Mouse (Mus musculus) heart, adult 2 months (tissue): ENCODE measurements around the gene Elovl6. TPM values are rescaled to one million over a fixed set of nuclear protein-coding genes. Genes with fewer than 3 reads are reported as not detected.

ENCODE experiments used
- DNase-seq, 2 experiments: peaks; one replicate each; pipeline ENCODE4 v3.0.0; 2021
- H3K27ac ChIP-seq: fragments of 200-600 bp; 2 replicates; pipeline ENCODE4 v1.8.1; 2022
- H3K27me3 ChIP-seq: fragments of 200-500 bp; 2 replicates; pipeline ENCODE4 v1.6.1; 2012; ENCODE audit warnings: mild to moderate bottlenecking, low read length, inconsistent platforms, mixed read lengths; ENCODE audit not compliant: control insufficient read depth, insufficient read depth
- H3K36me3 ChIP-seq: fragments of 200-500 bp; 2 replicates; pipeline ENCODE4 v1.6.1; 2012; ENCODE audit warnings: low read length, inconsistent platforms; ENCODE audit not compliant: control insufficient read depth, insufficient read depth
- H3K4me1 ChIP-seq: fragments of 200-500 bp; 2 replicates; pipeline ENCODE4 v1.6.1; 2011; ENCODE audit warnings: low read length; ENCODE audit not compliant: control insufficient read depth, insufficient read depth
- H3K4me3 ChIP-seq: fragments of 200-600 bp; 2 replicates; pipeline ENCODE4 v1.8.1; 2022
- H3K79me2 ChIP-seq: fragments of 200-500 bp; replicated peaks from 2 replicates; pipeline ENCODE4 v1.6.1; 2012; ENCODE audit warnings: mild to moderate bottlenecking, inconsistent platforms, low read length, moderate library complexity, mixed read lengths; ENCODE audit not compliant: control insufficient read depth, insufficient read depth
- H3K9ac ChIP-seq: fragments of 200-500 bp; 2 replicates; pipeline ENCODE4 v1.6.1; 2012; ENCODE audit warnings: low read depth, mild to moderate bottlenecking, control low read depth, inconsistent platforms, low read length, mixed read lengths
- CTCF ChIP-seq: fragments of 200-600 bp; IDR thresholded peaks from 2 replicates; pipeline ENCODE4 v1.8.1; 2022; ENCODE audit warnings: antibody characterized with exemption, mild to moderate bottlenecking, moderate library complexity
- EP300 ChIP-seq: fragments of 200-500 bp; IDR thresholded peaks from 2 replicates; pipeline ENCODE4 v1.6.1; 2011; ENCODE audit warnings: low read depth, low read length, control low read depth; ENCODE audit not compliant: insufficient read depth
- POLR2A ChIP-seq: fragments of 200-500 bp; IDR thresholded peaks from 2 replicates; pipeline ENCODE4 v1.6.1; 2011; ENCODE audit warnings: mild to moderate bottlenecking, low read depth, low read length, control low read depth; ENCODE audit not compliant: insufficient read depth
- WGBS: fragments of 180-500 bp; shearing (Covaris S2); methylation state at CpG from one replicate; pipeline ENCODE4 v1.1.7; 2018; 5-methylcytosine and 5-hydroxymethylcytosine counted together
- intact Hi-C: fragments of 180-260 bp; cut with DNase I; formaldehyde crosslinking; loops from one replicate; pipeline ENCODE4 v1.15.1; 2025
- polyA plus RNA-seq: library from polyadenylated mRNA; depleted of rRNA; stranded (reverse); fragments of >200 nt; gene quantifications from 2 replicates; pipeline ENCODE4 v1.2.3, GENCODE M21; 2012
- total RNA-seq, 2 experiments: library from RNA; stranded (reverse); gene quantifications; 2 replicates each; pipeline ENCODE4 v1.2.3; 2021

The Elovl6 gene
- total and polyA plus RNA-seq, 3 experiments, result 1.3 to 19.8 (median 1.7) TPM

DNA sequence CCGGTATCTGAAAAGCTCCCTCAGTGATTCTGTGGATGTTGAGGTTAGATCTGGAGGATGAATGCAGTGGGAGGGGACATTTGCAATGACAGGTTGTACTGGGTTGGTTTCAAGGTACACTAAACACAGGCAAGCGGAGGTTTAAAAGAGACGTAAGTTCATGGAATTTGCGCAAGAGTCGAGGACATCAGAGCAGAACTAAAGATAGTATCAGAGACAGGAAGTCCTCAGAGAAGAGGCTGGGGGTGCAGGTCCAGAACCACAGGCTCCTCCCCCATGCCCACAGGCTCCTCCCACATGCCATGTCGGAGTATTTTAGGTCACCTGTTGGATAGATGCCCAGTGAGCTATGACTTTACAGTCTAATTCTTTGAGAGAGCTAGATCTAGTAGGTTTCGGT, 126.6 kb downstream of the Elovl6 start:
- Histone ChIP-seq H3K27ac (no peak overlapping the region), H3K36me3 (no peaks in the 10 kb centered on the region), H3K27me3 (no peaks in the 10 kb centered on the region), H3K9ac (no peak overlapping the region), H3K4me3 (no peak overlapping the region), H3K4me1 (no peaks in the 10 kb centered on the region), H3K79me2 (no peaks in the 10 kb centered on the region)
- DNase-seq, result no peak
- 78% methylated on average over 7 of the region's 7 CpGs for WGBS
- TF ChIP-seq CTCF (no peak), POLR2A (no peak), EP300 (no peak)
- intact Hi-C loops, result no loop called here

DNA sequence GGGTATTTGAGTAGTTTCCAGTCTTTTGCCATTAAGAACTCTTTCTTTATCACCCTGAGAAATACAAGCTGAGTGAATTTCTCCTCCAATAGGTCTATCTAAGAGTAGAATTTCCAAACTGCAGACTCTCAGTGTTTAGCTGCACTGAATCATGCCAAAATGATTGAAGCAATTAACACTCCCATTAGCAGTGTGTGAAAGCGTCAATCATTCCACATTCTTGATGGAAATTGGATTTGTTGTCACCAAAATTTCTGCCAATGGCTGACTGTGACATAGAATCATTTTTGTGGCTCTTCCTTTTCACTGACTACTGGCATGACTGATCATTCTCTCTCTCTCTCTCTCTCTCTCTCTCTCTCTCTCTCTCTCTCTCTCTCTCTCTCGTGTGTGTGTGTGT, 131.8 kb downstream of the Elovl6 start:
- Histone ChIP-seq H3K27ac (no peak overlapping the region), H3K36me3 (no peaks in the 10 kb centered on the region), H3K27me3 (no peaks in the 10 kb centered on the region), H3K4me3 (no peak overlapping the region), H3K9ac (no peak overlapping the region), H3K4me1 (no peaks in the 10 kb centered on the region), H3K79me2 (no peaks in the 10 kb centered on the region)
- WGBS, result 53% methylated on average over 2 of the region's 2 CpGs
- TF ChIP-seq EP300 (no peak), CTCF (no peak), POLR2A (no peak)
- no peak for DNase-seq
- intact Hi-C loops, result no loop called here

DNA sequence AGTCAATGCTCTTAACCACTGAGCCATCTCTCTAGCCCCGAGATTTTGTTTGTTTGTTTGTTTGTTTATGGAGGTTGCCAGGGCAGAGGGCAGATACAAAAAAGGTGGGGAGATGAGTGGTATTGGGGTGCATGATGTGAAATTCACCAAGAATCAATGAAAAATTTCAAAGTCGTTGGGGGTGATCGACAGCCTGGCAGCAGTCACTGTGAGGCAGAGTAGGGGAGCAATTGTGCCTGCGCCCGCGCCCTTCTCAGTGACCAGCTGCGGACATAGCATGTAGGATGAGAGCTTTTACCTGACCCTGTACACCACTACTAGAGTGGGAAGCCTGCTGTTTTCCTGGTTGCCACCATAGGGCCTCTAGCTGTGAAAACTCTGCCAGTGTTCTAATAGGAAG, 143.8 kb downstream of the Elovl6 start:
- Histone ChIP-seq H3K79me2 (no peaks in the 10 kb centered on the region), H3K36me3 (no peaks in the 10 kb centered on the region), H3K27ac (no peak overlapping the region), H3K4me3 (no peak overlapping the region), H3K27me3 (no peaks in the 10 kb centered on the region), H3K4me1 (no peaks in the 10 kb centered on the region), H3K9ac (no peak overlapping the region)
- no peak for DNase-seq
- no peak for TF ChIP-seq POLR2A
- no peak for TF ChIP-seq CTCF
- no peak for TF ChIP-seq EP300
- intact Hi-C loops, result no loop called here
- WGBS, result 88% methylated on average over 7 of the region's 7 CpGs

GRCm38 (mm10) chr3:129680258-129680657, 148.1 kb downstream of the Elovl6 start:
- Histone ChIP-seq H3K4me3 (no peak overlapping the region), H3K27me3 (no peaks in the 10 kb centered on the region), H3K36me3 (no peaks in the 10 kb centered on the region), H3K4me1 (no peaks in the 10 kb centered on the region), H3K27ac (no peak overlapping the region), H3K9ac (no peak overlapping the region), H3K79me2 (no peaks in the 10 kb centered on the region)
- peak; percentile 44 for TF ChIP-seq CTCF
- TF ChIP-seq POLR2A, result no peak
- TF ChIP-seq EP300, result no peak
- intact Hi-C loops, result loop anchor here (5.0 kb wide), 1 partner anchor 148 kb away; the partner anchor contains the start of gene Elovl6
- 47% methylated on average over 5 of the region's 5 CpGs for WGBS
- peak in 1 of 2 experiments; percentile 53 for DNase-seq

DNA sequence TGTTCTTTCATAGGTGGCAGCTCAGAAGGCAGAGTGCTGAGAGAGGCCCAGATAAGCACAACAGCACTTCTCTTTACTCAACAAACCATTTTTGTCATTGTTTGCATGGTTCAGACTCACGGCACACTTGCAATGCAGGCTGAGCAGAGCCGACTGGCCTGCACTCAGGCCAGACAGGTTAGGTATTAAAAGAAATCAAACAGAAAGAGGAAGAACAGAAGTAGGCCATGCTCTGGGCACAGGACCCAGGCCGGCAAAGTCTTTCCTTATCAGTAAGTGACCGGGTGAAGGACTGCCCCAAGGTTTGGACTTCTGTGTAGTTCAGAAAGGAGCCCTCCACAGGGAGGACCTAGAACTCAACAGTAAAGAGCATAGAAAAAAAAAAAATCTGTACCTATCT, 149.7 kb downstream of the Elovl6 start:
- H3K4me3 ChIP-seq, result no peak overlapping the region

GRCm38 (mm10) chr3:129682389-129682788, 150.2 kb downstream of the Elovl6 start:
- no peak overlapping the region for H3K4me3 ChIP-seq
- H3K4me1 ChIP-seq, result no peaks in the 10 kb centered on the region
- H3K27me3 ChIP-seq, result no peaks in the 10 kb centered on the region
- DNase-seq, result peak; percentile 18 to 29
- no peaks in the 10 kb centered on the region for H3K79me2 ChIP-seq
- TF ChIP-seq CTCF (no peak), EP300 (no peak)
- H3K27ac ChIP-seq, result no peak overlapping the region
- intact Hi-C loops, result loop anchor here (5.0 kb wide), 1 partner anchor 150 kb away; the partner anchor contains the start of gene Elovl6
- no peak overlapping the region for H3K9ac ChIP-seq
- 77% methylated on average over 10 of the region's 10 CpGs for WGBS
- no peaks in the 10 kb centered on the region for H3K36me3 ChIP-seq

More for the DNA sequence above, 149.7 kb downstream of the Elovl6 start:
- intact Hi-C loops, result loop anchor here (5.0 kb wide), 1 partner anchor 150 kb away; the partner anchor contains the start of gene Elovl6
- Histone ChIP-seq H3K9ac (no peak overlapping the region), H3K79me2 (no peaks in the 10 kb centered on the region), H3K4me1 (no peaks in the 10 kb centered on the region), H3K27me3 (no peaks in the 10 kb centered on the region), H3K27ac (no peak overlapping the region), H3K36me3 (no peaks in the 10 kb centered on the region)
- WGBS, result 79% methylated on average over 4 of the region's 4 CpGs
- TF ChIP-seq CTCF, result no peak
- TF ChIP-seq POLR2A, result no peak
- TF ChIP-seq EP300, result no peak
- DNase-seq, result no peak
